Mouse (Mus musculus) right cerebral cortex, postnatal 14 days (tissue): ENCODE data around the gene Ncf1.

ENCODE experiments used
- DNase-seq: peaks from one replicate; pipeline ENCODE4 v3.0.0; 2022

Ncf1 gene

DNA sequence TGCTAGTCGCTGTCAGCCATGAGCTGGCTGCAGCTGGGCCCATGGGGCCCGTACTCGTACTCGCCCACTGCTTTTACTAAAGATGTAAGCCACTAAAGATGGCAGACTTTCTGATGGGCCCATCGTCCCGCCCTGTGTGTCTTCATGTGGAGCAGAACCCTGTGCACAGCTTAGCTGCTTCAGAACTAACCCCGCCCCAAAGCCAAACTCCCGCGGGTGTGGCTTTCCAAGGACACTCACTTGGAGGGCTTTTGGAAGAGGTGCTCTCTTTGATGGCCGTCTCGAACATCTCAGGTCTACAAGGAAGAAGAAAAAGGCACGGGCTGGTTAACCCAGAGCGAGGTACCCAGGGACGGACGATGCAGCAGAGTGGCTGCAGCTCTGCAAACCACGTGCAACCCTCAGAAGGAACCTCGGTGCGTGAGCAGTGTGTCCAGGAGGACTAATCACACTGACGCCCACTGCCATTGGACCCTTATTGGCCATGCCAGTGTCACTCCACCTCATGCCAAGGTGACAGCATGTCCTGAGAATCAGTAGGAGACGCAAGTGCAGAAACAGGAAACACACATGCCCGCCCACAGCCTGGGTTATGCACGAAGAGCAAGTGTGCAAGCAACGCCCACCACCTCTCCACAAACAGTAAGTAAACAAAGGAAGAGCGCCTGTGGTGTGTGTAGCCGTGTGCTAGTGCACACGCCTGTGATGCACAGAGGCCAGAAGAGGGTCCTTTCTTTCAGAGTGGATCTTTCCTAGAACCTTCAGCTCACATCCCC lies 14.4 kb upstream of the Ncf1 start:
- DNase-seq: no peak

DNA sequence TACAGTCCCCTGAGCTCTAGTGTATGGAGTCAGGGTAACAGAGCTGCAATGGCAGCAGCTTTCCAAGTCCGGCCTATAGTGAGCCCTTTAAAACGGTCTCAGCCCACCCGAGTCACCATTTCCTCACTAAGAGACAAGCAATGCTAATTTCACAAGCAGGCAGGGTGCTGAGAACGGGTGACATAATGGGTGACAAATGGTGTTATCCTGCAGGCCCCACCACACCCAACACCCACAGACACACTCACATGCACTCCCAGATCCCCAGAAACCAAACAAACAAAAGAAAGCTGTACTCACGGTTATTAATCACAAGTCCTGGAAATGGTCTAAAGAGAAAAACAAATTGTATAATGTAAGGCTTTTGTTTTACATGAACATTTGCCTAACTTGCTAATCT lies 12.4 kb upstream of the Ncf1 start:
- DNase-seq: no peak

DNA sequence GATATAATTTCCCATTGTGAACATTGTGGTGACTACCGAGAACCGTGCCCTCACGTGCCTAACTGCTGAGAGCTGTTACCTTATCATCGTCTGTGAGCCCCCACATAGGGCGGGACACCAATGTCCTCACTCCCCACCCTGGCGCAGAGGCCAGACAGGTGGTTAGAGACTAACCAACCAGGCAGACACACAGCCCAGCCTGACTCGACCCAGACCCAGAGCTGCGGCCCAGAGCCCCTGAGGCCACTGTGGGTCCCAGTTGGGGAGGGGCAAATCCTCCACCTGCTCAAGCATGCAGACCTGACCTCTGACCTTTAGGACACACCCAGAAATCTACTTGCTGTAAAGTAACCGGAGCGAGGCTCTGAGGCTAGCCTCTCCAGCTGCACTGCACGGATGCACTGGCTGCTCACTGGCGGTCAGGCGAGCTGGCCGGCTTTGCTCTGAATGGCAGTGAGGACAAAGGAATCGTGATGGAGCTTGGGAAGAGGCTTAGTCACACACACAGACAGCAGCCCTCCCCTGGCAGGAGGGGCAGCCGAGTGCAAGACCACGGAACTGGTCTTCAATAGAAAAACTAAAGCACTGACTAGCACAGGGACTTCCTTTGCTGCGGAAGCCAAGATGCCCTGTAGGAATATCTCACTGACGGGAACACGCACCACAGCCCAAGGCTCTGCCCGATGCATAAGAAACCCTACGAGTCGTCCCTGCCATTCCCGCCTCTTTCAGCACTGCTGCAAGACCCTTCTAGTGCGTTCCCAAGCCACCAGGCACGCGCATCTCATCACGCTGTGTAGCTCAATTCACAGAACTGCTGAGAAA lies 8.7 kb upstream of the Ncf1 start:
- no peak for DNase-seq

DNA sequence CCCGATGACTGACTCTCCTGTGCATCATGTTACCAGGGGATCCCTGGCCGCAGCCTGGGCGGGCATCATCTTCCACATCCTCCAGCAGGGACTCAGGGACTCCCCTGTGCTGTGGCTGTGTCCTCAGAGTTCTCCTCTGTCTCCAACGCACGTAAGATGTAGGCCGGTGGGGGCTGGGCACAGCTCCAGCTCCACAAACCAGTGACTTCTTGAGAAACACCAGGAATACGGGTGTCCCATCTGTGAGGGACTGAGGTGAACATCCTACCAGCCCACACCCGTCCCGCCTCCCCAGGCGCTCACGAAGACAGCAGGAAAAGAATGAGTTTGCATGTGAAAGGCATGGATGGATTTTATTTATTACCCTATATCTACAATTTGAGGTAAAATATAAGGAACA lies 8.1 kb upstream of the Ncf1 start:
- DNase-seq: peak; percentile 37

DNA sequence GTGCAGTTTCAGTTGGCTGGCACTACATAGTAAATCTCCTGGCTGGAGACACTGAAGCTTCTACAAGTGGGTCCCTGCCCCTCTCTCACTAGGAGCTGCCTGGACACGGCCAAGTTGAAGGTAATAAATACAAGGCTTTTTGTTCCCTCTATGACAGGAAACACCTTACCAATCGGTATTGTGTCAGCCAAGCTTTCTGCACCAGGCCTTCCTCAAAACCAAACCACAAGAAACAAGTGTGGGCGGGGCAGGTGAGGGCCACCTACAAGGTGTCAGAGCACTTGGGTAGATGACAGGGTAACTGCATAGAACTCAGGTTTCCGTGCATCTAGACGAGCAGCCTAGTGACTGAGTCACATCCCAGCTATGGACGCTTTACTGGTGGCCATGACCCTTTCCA lies 7.4 kb upstream of the Ncf1 start:
- no peak for DNase-seq

DNA sequence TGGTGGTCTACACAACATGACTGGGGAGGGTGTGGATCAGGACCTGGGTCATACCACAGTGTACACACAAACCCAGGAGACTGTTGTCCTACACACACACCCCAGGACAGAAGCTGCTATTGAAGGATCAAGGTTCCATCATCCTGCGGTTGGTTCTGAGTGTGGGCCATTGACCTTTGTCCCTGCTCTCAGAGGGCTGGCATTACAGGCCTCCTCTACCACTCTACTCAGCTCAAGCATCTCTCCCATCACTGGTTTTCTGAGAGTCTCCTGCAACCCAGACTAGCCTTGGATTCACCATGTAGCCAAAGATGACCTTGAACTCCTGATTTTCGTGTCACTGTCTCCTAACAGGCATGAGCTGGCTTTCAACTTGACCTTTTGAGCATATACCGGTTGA lies 6.8 kb upstream of the Ncf1 start:
- DNase-seq: no peak

DNA sequence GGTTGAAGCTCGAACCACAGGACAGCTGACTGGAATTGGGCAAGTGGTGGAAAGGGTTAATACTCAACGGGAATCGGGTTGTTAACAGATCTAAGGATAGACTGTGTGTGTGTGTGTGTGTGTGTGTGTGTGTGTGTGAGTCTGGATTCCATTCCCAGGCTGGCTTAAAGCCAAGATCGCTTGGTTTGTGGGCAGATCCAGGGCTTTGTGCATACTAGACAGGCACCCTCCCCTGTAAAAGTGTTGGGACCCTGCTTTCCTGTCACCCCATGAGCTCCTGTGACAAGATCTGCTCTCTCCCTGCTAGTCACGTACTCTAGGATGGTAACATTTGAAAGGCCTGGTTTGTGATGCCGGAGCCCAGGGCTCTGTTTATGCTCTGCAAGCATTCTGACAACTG lies 5.7 kb upstream of the Ncf1 start:
- peak; percentile 73 for DNase-seq

DNA sequence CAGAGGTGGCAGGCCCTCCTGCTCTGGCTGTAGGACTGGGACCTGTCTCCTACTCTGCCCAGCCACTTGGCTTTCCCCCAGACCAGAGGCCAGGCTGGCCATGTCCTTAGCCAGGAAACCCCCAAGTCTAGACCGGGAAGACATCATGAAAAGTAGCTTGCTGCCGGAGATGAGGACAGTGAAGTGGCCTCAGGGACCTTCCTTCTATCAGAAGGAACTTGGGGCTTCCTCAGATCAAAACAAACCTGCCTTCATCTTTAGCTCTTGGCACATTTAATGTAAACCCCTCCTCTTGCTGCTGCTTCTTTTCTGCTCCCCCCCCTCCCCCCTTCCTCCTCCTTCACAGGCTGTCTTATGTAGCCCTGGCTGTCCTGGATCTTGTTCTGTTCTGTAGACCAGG lies 4.8 kb upstream of the Ncf1 start:
- no peak for DNase-seq

DNA sequence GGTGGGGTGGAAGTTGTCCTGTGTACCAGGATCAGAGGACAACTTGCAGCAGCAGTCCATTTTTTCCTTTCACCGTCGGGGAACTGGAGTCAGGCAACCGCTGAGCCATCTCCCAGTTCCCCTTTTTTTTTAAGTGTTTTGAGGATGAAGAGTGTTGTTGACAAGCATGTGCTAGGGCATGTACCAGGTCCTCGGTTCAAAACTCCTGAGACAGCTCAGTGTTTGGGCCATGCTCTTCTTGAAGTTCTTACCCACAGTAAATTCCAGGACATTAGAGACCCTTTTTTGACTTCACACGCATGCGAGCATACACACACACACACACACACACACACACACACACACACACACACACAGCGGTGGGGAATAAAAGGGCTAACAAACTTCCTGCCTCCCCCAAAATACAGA lies 3.8 kb upstream of the Ncf1 start:
- DNase-seq: no peak

DNA sequence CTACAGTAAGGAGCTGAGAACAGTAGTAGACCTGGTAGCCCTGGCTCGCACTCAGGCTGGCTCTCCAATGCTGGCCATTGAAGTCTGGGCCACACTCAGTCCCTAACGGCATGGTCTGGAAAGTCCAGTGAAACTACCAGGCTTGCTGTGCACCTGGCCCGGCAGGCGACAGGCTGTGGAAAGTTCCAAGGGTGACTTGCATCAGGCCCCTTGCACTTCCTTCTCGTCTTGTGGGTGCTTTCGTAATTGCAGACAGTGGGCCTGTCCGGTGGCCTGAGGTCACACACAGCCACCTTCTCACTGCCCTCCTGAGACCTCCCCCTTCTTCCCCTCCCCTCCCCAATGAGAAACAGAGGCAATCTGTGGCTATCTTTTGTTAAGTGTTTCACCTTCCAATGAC lies 3.1 kb upstream of the Ncf1 start:
- no peak for DNase-seq

DNA sequence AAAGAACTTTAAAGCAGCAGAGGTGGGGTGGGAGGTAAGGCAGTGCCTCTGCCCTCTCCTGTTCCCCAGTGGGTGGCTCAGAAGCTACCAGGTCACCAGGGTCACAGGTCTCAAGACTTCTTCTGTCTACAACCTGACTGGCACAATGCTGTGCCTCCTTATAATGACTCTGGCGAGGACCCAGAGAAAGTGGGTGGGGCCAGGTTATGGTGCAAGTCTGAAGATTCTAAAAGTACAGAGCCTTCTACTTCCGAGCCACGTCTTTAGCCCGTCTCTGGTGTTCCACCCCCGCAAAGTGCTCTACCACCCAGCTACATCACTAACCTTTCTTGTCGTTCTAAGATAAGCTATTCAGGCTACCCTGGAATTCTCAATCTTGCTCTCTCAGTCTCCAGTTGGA lies 2.7 kb upstream of the Ncf1 start:
- no peak for DNase-seq

DNA sequence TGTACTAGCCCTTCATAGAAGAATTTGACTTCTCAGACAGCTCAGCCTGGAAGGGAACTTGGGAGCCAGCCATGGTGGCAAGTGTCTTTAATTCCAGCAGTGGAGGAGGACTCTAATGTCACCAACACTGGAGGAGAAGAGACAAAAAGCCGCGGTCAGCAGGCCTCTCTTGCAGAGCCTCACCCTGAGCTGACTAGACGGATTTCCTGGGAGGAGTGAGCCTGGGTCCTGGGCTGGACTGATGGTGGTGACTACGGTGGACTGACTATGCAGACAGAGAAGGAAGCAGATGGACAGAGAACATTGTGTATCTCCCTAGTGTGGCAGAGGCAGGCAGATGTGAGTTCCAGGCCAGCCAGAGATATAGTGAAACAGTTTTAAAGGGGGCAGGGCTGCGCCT lies 2.0 kb upstream of the Ncf1 start:
- DNase-seq: no peak

DNA sequence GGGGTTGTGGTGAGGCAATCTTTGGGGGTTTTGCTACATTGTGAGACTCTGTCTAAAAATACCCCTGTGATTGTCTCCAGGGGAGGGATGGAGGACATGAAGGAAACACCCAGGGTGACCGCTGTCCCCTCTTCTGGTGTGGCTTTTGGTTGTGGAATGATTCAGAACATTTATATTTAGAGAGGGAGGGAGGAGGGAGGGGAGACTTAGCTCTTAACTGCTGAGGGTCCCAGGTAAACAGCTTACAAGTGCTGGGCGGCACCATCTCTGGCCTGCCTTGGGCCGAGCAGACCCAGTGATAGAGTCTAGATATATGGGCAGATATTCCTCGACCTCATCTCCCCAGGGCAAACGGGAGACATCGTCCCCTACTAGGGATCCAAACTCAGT lies 1.2 kb downstream of the Ncf1 start:
- DNase-seq: no peak

DNA sequence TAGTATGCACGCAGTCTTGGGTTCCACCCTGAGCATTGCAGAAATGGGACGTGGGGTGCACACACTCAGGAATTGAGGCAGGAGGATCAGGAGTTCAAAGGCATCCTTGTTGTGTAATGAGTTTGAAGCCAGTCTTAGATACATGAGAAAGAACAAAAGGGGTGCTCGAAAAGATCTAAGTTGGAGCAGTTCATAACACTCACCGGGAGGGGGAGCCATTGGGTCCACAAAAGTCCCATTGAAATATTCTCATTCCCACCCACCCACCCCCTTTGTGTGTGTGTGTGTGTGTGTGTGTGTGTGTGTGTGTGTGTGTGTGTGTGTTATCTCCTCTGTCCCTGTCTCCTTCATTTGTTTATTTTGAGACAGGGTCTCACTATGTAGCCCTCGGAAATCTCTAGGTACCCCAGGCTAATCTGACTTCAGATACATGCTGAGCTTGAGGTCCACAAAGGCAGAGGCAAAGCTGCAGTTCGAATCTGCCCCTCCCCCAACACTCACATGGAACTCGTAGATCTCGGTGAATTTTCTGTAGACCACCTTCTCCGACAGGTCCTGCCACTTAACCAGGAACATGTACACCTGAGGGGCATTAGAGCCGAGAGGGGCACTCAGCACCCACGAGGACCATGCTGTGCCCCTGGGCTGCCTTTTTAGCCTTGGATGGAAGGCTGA lies 1.7 kb downstream of the Ncf1 start:
- no peak for DNase-seq

DNA sequence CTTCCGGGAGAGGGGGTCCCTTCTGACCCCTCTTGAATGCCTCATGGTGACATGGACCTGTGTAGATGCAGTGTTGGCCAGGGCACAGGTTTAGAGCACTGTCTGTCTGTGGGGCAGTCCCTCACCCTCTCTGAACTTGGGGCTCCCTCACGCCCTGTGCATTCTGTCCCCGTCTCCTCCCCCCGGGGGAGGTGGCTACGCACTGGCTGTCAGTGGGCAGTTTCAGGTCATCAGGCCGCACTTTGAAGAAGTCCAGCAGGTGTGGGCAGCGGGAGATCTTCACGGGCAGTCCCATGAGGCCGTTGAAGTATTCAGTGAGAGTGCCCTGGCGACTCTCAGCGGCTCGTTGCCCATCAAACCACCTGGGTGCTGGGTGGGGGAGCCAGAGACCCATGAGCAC lies 2.5 kb downstream of the Ncf1 start:
- DNase-seq: no peak

DNA sequence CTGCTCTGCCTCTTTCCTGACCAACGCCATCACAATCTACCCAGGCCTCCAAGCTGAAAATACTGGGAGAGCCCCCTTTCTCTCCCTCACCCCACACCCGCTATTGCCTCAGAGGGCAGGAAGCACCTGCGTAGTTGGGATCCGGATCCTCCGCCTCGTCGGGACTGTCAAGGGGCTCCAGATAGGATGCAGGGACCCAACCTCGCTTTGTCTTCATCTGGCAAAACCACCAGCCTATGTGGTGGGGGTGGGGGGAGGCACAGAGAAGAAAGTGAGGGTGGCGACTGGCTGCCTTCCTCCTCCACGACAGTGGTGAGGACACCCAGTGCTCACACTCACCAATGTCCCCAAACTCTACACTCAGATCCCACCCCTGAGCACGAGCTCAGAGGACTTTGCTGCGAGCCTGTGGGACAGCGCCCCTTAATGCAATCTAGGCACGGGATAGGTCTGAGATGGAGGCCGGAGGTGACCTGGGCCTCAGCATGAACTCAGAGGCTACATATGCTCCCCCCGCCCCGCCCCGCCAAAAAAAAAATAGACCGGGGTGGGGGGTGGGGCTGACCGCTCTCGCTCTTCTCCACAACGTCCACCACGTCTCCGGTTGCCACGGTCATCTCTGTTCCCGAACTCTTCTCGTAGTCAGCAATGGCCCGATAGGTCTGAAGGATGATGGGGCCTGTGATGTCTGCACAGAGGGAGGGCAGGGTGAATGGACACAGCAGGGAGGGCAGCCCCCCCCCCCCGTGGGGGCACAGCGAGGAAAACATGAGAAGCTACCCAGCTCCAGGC lies 4.1 kb downstream of the Ncf1 start:
- DNase-seq: no peak

DNA sequence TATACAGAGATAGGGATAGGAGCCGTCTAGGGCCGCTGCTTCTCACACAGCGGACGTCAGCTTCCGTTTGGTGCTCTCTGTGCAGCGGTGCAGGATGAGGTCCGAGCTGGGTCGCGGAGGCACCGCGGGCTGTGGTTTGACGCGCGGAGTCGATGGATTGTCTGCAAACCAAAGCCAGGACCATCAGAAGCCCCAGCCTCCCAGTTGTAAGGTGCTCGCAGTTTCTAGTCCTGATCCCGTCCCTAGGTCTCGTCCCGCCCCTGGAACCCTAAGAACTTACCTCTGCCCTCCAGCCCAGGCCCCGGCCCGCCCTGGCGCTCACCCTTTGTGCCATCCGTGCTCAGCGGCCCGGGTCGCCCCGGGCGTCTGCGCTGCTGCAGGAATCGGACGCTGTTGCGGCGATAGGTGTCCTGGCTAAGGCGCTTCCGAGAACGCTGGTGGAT lies 7.7 kb downstream of the Ncf1 start:
- DNase-seq: no peak

DNA sequence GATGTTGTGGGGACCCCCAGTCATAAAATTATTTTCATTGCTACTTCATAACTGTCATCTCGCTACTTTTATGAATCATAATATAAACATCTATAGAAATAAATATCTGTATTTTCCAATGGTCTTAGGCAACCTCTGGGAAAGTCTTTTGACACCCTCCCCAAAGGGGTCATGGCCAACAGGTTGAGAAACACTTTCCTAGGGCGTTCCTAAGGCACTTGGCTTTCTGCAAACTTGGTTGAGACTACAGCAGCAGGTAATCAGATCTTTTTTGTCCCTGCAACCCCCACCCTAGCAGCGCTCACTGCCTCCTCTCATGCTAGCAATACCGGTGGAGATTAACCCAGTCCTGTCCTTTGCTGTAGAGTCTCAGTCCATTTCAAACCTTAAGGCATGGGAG lies 8.1 kb downstream of the Ncf1 start:
- DNase-seq: no peak

DNA sequence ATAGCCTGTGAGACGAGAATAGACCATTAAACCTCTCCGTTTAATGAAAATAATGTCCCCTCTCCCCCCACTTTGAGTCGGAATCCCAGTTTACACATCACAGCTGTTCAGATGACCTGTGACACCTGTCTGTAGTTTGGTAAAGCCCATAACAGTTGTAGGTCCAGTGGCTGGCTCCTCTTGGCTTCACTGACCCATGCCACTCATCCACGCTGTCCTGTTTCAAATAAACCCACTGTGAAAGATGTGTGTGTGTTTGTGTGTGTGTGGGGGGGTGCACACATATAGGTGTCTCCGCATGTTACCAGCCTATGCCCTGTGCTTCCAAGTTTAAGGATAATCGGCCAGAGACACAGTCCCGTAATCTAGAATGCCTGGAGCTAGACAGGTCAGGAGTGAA lies 11.5 kb downstream of the Ncf1 start:
- no peak for DNase-seq

DNA sequence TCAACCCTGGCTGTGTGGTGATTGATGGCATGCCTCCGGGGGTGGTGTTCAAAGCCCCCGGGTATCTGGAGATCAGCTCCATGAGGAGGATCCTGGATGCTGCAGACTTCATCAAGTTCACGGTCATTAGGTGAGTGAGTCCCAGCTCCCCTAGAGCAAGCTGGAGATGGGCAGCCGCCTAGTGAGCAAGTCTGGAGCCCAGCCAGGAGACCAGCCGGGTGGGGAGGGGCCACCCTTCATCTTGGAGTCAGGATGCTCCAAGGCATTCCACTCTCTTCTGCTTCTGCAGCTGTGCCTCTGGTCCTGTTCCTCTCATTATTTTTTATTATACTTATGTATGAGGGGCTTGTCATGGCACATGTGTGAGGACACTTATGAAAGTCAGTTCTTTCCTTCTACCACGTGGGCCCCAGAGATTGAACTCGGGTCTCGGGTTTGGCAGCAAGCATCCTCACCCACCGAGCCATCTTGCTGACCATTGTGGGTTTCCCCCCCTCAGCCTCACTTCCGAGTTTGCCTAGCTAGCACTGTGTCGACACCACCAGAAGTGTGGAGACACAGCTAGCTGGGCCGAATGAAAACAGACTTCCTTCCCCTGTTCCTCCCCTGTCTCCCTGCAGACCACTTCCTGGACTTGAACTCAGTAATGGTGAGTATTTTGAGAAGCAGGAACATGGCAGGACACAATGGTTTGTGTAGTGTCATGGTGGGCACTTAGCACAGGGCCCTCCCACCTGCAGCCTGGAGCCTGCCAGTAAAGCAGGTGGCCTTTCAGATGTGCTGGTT lies 15.2 kb downstream of the Ncf1 start:
- DNase-seq: no peak

DNA sequence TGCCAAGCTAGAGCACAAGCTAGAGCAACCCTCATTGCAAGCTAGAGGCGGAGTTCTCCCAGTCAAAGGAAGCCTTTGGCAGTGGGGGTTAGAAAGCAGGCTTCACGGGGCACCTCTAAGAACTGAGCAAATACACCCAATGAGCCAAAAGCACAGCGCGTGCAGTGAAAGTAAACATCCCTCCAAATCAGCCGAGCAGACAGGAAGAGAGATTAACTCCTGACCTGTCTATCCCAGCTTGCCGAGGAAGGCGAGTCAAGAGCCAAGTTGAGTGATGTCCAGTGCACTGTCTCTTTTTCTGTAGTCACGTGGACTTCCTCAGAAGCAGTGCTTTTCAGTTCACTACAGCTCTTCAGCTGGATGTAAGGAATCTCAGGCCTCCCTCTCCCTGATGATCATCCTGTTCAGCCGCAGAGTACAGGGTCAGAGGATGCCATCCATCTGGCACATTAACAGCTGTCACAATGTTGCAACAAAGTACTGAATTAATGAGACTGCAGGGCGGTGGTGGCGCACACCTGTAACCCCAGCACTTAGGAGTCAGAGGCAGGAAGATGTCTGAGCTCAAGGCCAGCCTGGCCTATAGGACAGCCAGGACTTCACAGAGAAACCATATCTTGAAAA lies 19.4 kb downstream of the Ncf1 start:
- no peak for DNase-seq

DNA sequence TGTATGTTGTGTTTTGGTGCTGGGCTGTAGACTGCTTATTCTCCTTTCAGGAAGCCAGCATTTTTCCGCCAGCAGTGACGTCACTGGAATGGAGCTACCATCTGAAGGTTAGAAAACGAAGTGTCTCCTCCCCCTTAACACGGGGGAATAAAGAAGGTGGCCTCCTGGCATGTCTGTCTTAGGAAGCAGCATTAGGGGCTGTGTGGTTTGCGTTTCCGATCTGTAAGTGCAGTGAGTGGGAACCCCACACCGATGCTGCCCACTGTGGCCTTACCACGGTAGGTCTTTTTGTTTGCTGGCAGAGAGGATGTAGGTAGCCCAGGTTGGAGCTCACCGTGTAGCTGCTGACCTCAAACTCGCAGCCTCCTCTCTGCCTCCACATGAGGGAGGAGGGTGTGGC lies 22.7 kb downstream of the Ncf1 start:
- DNase-seq: no peak
